Mouse (Mus musculus): ENCODE measurements at regions not wholly inside any gene's neighbourhood (a gene's known extent, or its start where the extent isn't known, plus 50 kb on each side); places are given as distances from the start of the nearest gene placed in this dataset.

GRCm38 (mm10) chr14:118393676-118394075 is 126.9 kb downstream of the Gm9376 start:
- no peak overlapping the region for H3K27ac ChIP-seq (ENCODE audit: low read depth, low read length)
- H3K9me3 ChIP-seq (ENCODE audit: control insufficient read depth, low read length): no peaks in the 10 kb centered on the region
- H3K4me1 ChIP-seq (ENCODE audit: control insufficient read depth, insufficient read depth, low read length): no peaks in the 10 kb centered on the region
- no peak for ATAC-seq (ENCODE audit: low read depth)
- no peak overlapping the region for H3K4me3 ChIP-seq (ENCODE audit: low read depth, low read length)
- H3K27me3 ChIP-seq (ENCODE audit: control insufficient read depth, insufficient read depth, low read length): no peaks in the 10 kb centered on the region
- H3K9ac ChIP-seq (replicated peaks; ENCODE audit: low read depth, low read length): no peak overlapping the region
- 51% methylated on average over 6 of the region's 6 CpGs for WGBS
- no peaks in the 10 kb centered on the region for H3K36me3 ChIP-seq (ENCODE audit: control insufficient read depth, insufficient read depth, low read length)
- H3K4me2 ChIP-seq (ENCODE audit: low read depth, low read length): no peak overlapping the region

- H3K27me3 ChIP-seq (ENCODE audit: control insufficient read depth, insufficient read depth, low read length): no peaks in the 10 kb centered on the region
Measured at GRCm38 (mm10) chr14:118414275-118414674, 147.5 kb downstream of the Gm9376 start.

GRCm38 (mm10) chr14:118416163-118416562 is 149.4 kb downstream of the Gm9376 start:
- Histone ChIP-seq H3K4me2 (ENCODE audit: low read depth, low read length) (no peak overlapping the region), H3K9ac (replicated peaks; ENCODE audit: low read depth, low read length) (no peak overlapping the region), H3K4me1 (ENCODE audit: control insufficient read depth, insufficient read depth, low read length) (no peaks in the 10 kb centered on the region), H3K27me3 (ENCODE audit: control insufficient read depth, insufficient read depth, low read length) (no peaks in the 10 kb centered on the region), H3K9me3 (ENCODE audit: control insufficient read depth, low read length) (no peaks in the 10 kb centered on the region; the same call in 1 of the 2 replicates), H3K27ac (ENCODE audit: low read depth, low read length) (no peak overlapping the region), H3K4me3 (ENCODE audit: low read depth, low read length) (no peak overlapping the region), H3K36me3 (ENCODE audit: control insufficient read depth, insufficient read depth, low read length) (no peaks in the 10 kb centered on the region)
- 16% methylated on average over 7 of the region's 7 CpGs for WGBS
- ATAC-seq (ENCODE audit: low read depth): no peak

More at GRCm38 (mm10) chr14:118414275-118414674, 147.5 kb downstream of the Gm9376 start:
- 24% methylated on average over 4 of the region's 4 CpGs for WGBS
- ATAC-seq (ENCODE audit: low read depth): peak; percentile 81
- H3K4me2 ChIP-seq (ENCODE audit: low read depth, low read length): no peak overlapping the region
- no peaks in the 10 kb centered on the region; the same call in 1 of the 2 replicates for H3K9me3 ChIP-seq (ENCODE audit: control insufficient read depth, low read length)
- H3K4me1 ChIP-seq (ENCODE audit: control insufficient read depth, insufficient read depth, low read length): no peaks in the 10 kb centered on the region
- H3K27ac ChIP-seq (ENCODE audit: low read depth, low read length): no peak overlapping the region
- no peak overlapping the region for H3K4me3 ChIP-seq (ENCODE audit: low read depth, low read length)
- no peaks in the 10 kb centered on the region for H3K36me3 ChIP-seq (ENCODE audit: control insufficient read depth, insufficient read depth, low read length)
- no peak overlapping the region for H3K9ac ChIP-seq (replicated peaks; ENCODE audit: low read depth, low read length)

GRCm38 (mm10) chr14:118419442-118420193 is 152.9 kb downstream of the Gm9376 start:
- H3K36me3 ChIP-seq (ENCODE audit: control insufficient read depth, insufficient read depth, low read length): no peaks in the 10 kb centered on the region
- no peaks in the 10 kb centered on the region for H3K27me3 ChIP-seq (ENCODE audit: control insufficient read depth, insufficient read depth, low read length)
- H3K4me2 ChIP-seq (ENCODE audit: low read depth, low read length): no peak overlapping the region
- H3K27ac ChIP-seq (ENCODE audit: low read depth, low read length): no peak overlapping the region
- H3K9me3 ChIP-seq (ENCODE audit: control insufficient read depth, low read length): no peaks in the 10 kb centered on the region; the same call in 1 of the 2 replicates
- WGBS: 95% methylated on average over 12 of the region's 12 CpGs
- H3K9ac ChIP-seq (replicated peaks; ENCODE audit: low read depth, low read length): no peak overlapping the region
- ATAC-seq (ENCODE audit: low read depth): no peak
- no peak overlapping the region for H3K4me3 ChIP-seq (ENCODE audit: low read depth, low read length)
- H3K4me1 ChIP-seq (ENCODE audit: control insufficient read depth, insufficient read depth, low read length): peaks cover 5% of the 10 kb centered on the region

- H3K4me2 ChIP-seq (ENCODE audit: low read depth, low read length): peak overlapping the region; percentile 48
- no peaks in the 10 kb centered on the region; the same call in 1 of the 2 replicates for H3K9me3 ChIP-seq (ENCODE audit: control insufficient read depth, low read length)
- ATAC-seq (ENCODE audit: low read depth): peak; percentile 86
- peaks cover 5% of the 10 kb centered on the region for H3K4me1 ChIP-seq (ENCODE audit: control insufficient read depth, insufficient read depth, low read length)
- H3K36me3 ChIP-seq (ENCODE audit: control insufficient read depth, insufficient read depth, low read length): no peaks in the 10 kb centered on the region
- no peaks in the 10 kb centered on the region for H3K27me3 ChIP-seq (ENCODE audit: control insufficient read depth, insufficient read depth, low read length)
- H3K4me3 ChIP-seq (ENCODE audit: low read depth, low read length): peak overlapping the region; percentile 15
- WGBS: 1% methylated on average over 17 of the region's 17 CpGs
- peak overlapping the region; percentile 36; the same call in 1 of the 2 replicates for H3K27ac ChIP-seq (ENCODE audit: low read depth, low read length)
- H3K9ac ChIP-seq (replicated peaks; ENCODE audit: low read depth, low read length): peak overlapping the region; percentile 29; the same call in 1 of the 2 replicates
Measured at GRCm38 (mm10) chr14:118422351-118423001, 155.7 kb downstream of the Gm9376 start.

- no peaks in the 10 kb centered on the region for H3K36me3 ChIP-seq (ENCODE audit: control insufficient read depth, insufficient read depth, low read length)
- H3K4me1 ChIP-seq (ENCODE audit: control insufficient read depth, insufficient read depth, low read length): peaks cover 5% of the 10 kb centered on the region
- H3K9me3 ChIP-seq (ENCODE audit: control insufficient read depth, low read length): no peaks in the 10 kb centered on the region; the same call in 1 of the 2 replicates
- H3K9ac ChIP-seq (replicated peaks; ENCODE audit: low read depth, low read length): no peak overlapping the region
- ATAC-seq (ENCODE audit: low read depth): no peak
- no peak overlapping the region for H3K27ac ChIP-seq (ENCODE audit: low read depth, low read length)
- H3K27me3 ChIP-seq (ENCODE audit: control insufficient read depth, insufficient read depth, low read length): no peaks in the 10 kb centered on the region
- no peak overlapping the region for H3K4me2 ChIP-seq (ENCODE audit: low read depth, low read length)
- H3K4me3 ChIP-seq (ENCODE audit: low read depth, low read length): no peak overlapping the region
- 0% methylated on average over 3 of the region's 9 CpGs for WGBS
Measured at GRCm38 (mm10) chr14:118423269-118423668, 156.5 kb downstream of the Gm9376 start.

- Histone ChIP-seq H3K4me2 (ENCODE audit: low read depth, low read length) (no peak overlapping the region), H3K27ac (ENCODE audit: low read depth, low read length) (no peak overlapping the region), H3K9ac (replicated peaks; ENCODE audit: low read depth, low read length) (no peak overlapping the region), H3K9me3 (ENCODE audit: control insufficient read depth, low read length) (no peaks in the 10 kb centered on the region), H3K36me3 (ENCODE audit: control insufficient read depth, insufficient read depth, low read length) (no peaks in the 10 kb centered on the region), H3K27me3 (ENCODE audit: control insufficient read depth, insufficient read depth, low read length) (no peaks in the 10 kb centered on the region), H3K4me3 (ENCODE audit: low read depth, low read length) (no peak overlapping the region), H3K4me1 (ENCODE audit: control insufficient read depth, insufficient read depth, low read length) (peaks cover 5% of the 10 kb centered on the region)
- ATAC-seq (ENCODE audit: low read depth): no peak
- WGBS: 82% methylated on average over 3 of the region's 3 CpGs
Measured at GRCm38 (mm10) chr14:118426562-118426961, 159.8 kb downstream of the Gm9376 start.

- H3K27ac ChIP-seq (ENCODE audit: low read depth, low read length): no peak overlapping the region
- H3K9ac ChIP-seq (replicated peaks; ENCODE audit: low read depth, low read length): no peak overlapping the region
- ATAC-seq (ENCODE audit: low read depth): no peak
- WGBS: 89% methylated on average over 4 of the region's 4 CpGs
- H3K4me3 ChIP-seq (ENCODE audit: low read depth, low read length): no peak overlapping the region
- peaks cover 3% of the 10 kb centered on the region; the same call in 1 of the 2 replicates for H3K27me3 ChIP-seq (ENCODE audit: control insufficient read depth, insufficient read depth, low read length)
- no peaks in the 10 kb centered on the region for H3K36me3 ChIP-seq (ENCODE audit: control insufficient read depth, insufficient read depth, low read length)
- no peaks in the 10 kb centered on the region for H3K4me1 ChIP-seq (ENCODE audit: control insufficient read depth, insufficient read depth, low read length)
- H3K9me3 ChIP-seq (ENCODE audit: control insufficient read depth, low read length): no peaks in the 10 kb centered on the region
- H3K4me2 ChIP-seq (ENCODE audit: low read depth, low read length): no peak overlapping the region
Measured at GRCm38 (mm10) chr14:118430286-118430685, 163.5 kb downstream of the Gm9376 start.

GRCm38 (mm10) chr14:118430740-118431139 is 164.0 kb downstream of the Gm9376 start:
- Histone ChIP-seq H3K27me3 (ENCODE audit: control insufficient read depth, insufficient read depth, low read length) (peaks cover 3% of the 10 kb centered on the region; the same call in 1 of the 2 replicates), H3K27ac (ENCODE audit: low read depth, low read length) (no peak overlapping the region), H3K4me1 (ENCODE audit: control insufficient read depth, insufficient read depth, low read length) (no peaks in the 10 kb centered on the region), H3K36me3 (ENCODE audit: control insufficient read depth, insufficient read depth, low read length) (no peaks in the 10 kb centered on the region), H3K9ac (replicated peaks; ENCODE audit: low read depth, low read length) (no peak overlapping the region), H3K4me3 (ENCODE audit: low read depth, low read length) (no peak overlapping the region), H3K4me2 (ENCODE audit: low read depth, low read length) (no peak overlapping the region), H3K9me3 (ENCODE audit: control insufficient read depth, low read length) (no peaks in the 10 kb centered on the region)
- no peak for ATAC-seq (ENCODE audit: low read depth)
- WGBS: 83% methylated on average over 1 of the region's 1 CpGs

Measured in neural tube, embryonic 14.5 days (tissue).